Mouse (Mus musculus) ES-Bruce4 (cell line): ENCODE data around the gene Srsf4.

ENCODE experiments used
- CTCF ChIP-seq: IDR thresholded peaks from one replicate; pipeline ENCODE4 v1.8.1; 2011; ENCODE audit warnings: low read depth, low read length
- EP300 ChIP-seq: IDR thresholded peaks from 2 replicates; pipeline ENCODE4 v1.6.1; 2011; ENCODE audit warnings: low read depth, low read length; ENCODE audit not compliant: insufficient read depth
- POLR2A ChIP-seq: IDR thresholded peaks from one replicate; pipeline ENCODE4 v1.8.1; 2011; ENCODE audit warnings: low read length; ENCODE audit not compliant: insufficient read depth

GRCm38 (mm10) chr4:131918711-131919500 lies 45.5 kb downstream of the Srsf4 start:
- TF ChIP-seq EP300 (peak; percentile 64), POLR2A (no peak), CTCF (no peak)
